Mouse (Mus musculus): ENCODE data around the gene Aplp1. TPM values are rescaled to one million over a fixed set of nuclear protein-coding genes. Genes with fewer than 3 reads are reported as not detected.

The Aplp1 gene
- polyA plus RNA-seq, 1 experiment from 2014 or later = 13.4 TPM

DNA sequence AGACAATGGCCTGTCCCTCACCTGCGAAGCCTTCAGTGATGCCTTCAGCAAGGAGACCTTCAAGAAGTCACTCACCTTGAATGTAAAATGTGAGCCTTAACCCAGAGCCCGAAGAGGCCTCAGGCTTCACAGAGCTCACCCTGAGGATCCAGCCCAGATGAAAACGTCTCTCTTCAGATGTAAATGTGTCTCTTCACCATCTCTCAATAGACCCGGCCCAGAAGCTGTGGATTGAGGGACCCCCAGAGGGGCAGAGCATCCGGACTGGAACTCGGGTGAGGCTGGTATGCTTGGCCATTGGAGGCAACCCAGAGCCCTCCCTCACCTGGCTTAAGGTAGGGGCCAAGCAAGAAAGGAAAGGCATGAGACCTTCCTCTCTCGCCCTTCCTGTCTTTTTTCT, 18.2 kb upstream of the Aplp1 start:
- H3K4me3 ChIP-seq = no peak overlapping the region
- H3K9me3 ChIP-seq (replicated peaks) = no peaks in the 10 kb centered on the region
- peaks cover 13% of the 10 kb centered on the region for H3K4me1 ChIP-seq
- no peak overlapping the region for H3K27ac ChIP-seq
- H3K36me3 ChIP-seq = no peaks in the 10 kb centered on the region
- peaks cover 100% of the 10 kb centered on the region for H3K27me3 ChIP-seq (ENCODE audit: low read depth, poor library complexity, severe bottlenecking)
- no peak for DNase-seq (ENCODE audit: low spot score)
- 27% methylated on average over 7 of the region's 7 CpGs for WGBS

DNA sequence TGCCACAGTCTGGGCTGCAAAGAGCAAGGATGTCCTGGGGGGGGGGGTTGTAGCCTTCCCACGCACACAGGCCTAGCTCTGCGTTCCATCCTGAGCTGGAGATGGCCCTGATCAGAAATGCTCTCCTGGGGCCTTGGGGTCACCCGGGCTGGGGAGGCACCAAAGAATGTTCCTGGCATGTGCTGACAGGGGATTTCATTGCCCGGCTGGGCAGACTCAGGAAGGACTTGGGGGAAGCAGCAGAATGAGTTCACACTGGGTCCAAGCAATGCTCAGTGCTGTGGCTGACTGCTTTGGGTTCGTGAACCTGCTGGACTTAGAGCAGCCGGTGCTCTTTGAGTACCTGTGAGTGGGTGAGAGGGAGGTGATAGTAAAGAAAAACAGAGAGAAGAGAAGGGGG, 14.1 kb upstream of the Aplp1 start:
- no peak overlapping the region for H3K27ac ChIP-seq
- H3K4me3 ChIP-seq = no peak overlapping the region
- DNase-seq (ENCODE audit: low spot score) = no peak
- peaks cover 100% of the 10 kb centered on the region for H3K27me3 ChIP-seq (ENCODE audit: low read depth, poor library complexity, severe bottlenecking)
- H3K9me3 ChIP-seq (replicated peaks) = no peaks in the 10 kb centered on the region
- H3K36me3 ChIP-seq = no peaks in the 10 kb centered on the region
- WGBS = 43% methylated on average over 6 of the region's 6 CpGs
- peaks cover 13% of the 10 kb centered on the region for H3K4me1 ChIP-seq

DNA sequence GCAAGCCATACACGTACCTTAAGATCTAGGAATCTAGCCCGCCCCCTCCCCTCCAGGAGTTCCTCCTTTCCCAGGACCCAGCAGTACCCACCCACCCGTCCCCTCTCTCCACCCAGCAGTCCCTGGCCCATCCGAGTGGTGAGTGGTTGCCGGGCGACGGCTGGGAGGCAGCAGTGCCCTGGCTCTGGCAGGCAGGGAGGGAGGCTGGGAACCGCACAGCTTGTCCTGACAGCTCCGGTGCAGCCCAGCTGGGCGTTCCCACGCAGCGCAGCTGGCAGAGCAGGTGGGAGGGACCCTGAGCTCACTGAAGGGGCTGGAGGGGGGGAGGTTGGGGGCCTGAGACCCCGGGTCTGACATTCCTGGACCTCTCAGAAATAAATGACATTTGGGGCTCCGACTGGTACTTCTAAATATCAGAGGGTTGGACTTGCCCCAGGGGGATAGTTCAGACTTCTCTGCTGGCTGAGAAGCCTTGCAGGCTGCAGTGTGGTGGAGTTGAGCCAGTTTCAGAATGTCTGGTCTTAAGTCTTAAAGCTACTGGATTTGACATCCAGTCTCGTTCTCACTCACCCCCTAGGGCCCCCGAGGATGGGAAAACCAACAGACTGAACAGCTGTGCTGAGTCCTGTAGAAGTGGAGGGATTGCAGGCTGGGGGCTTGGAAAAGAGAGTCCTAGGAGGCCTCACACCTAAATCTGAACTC, 12.4 kb upstream of the Aplp1 start, which contains the start of the genes Kirrel2 and Nphs1:
Gene Kirrel2 (minus strand): TSS at position 62 of the 702 bp plus-strand sequence.
Gene Nphs1 (plus strand): TSS at position 687 of the 702 bp plus-strand sequence.
- Histone ChIP-seq H3K36me3 (no peaks in the 10 kb centered on the region), H3K27me3 (ENCODE audit: low read depth, poor library complexity, severe bottlenecking) (peaks cover 100% of the 10 kb centered on the region), H3K4me1 (peaks cover 21% of the 10 kb centered on the region), H3K27ac (no peak within 1 kb of the TSS), H3K9me3 (replicated peaks) (no peaks in the 10 kb centered on the region), H3K4me3 (no peak within 1 kb of the TSS; the same call in 1 of the 2 replicates)
- 4% methylated on average over 16 of the region's 16 CpGs for WGBS
- DNase-seq (ENCODE audit: low spot score) = no peak

DNA sequence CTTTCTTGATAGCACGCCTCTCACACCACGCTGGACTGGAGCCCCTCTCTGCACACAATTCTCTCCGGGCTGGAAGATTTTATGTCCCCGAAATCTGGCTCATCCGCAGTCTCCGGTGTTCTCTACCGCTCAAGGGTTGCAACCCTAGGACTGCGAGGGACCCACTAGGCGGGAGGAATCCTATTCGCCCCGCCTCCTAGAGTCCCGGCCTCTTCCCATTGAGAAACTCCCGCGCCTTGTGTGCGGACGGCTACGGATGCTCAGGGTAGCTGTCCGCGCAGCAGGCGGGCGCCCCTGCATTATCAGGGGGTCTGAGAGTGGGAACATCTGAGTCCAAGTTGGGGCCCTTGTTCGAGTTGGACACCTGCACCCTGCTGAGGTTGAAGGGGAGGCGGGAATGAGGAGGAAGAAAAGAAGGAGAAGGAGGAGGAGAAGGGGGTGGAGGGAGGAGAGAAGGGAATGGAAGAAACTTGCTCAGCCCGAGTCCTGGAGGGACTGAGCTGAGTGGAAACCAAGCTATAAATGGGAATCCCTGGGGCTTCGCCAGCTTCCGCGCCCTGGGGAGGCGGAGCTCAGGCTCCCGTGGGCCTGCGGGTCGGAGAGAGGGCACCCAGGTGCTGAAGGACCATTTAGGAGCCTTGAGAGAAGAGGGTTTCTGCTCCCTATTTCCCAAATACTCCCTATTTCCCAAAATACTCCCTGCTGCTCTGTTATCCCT, 11.7 kb upstream of the Aplp1 start:
- H3K4me1 ChIP-seq = peaks cover 21% of the 10 kb centered on the region
- peaks cover 100% of the 10 kb centered on the region for H3K27me3 ChIP-seq (ENCODE audit: low read depth, poor library complexity, severe bottlenecking)
- no peak overlapping the region for H3K27ac ChIP-seq
- no peaks in the 10 kb centered on the region for H3K36me3 ChIP-seq
- under 1% methylated on average over 31 of the region's 31 CpGs for WGBS
- H3K4me3 ChIP-seq = no peak overlapping the region; the same call in 1 of the 2 replicates
- no peaks in the 10 kb centered on the region for H3K9me3 ChIP-seq (replicated peaks)
- no peak for DNase-seq (ENCODE audit: low spot score)

GRCm38 (mm10) chr7:30456487-30456886, 11.2 kb upstream of the Aplp1 start:
- H3K9me3 ChIP-seq (replicated peaks) = no peaks in the 10 kb centered on the region
- H3K27ac ChIP-seq = no peak overlapping the region
- DNase-seq (ENCODE audit: low spot score) = no peak
- no peaks in the 10 kb centered on the region for H3K36me3 ChIP-seq
- peaks cover 100% of the 10 kb centered on the region for H3K27me3 ChIP-seq (ENCODE audit: low read depth, poor library complexity, severe bottlenecking)
- H3K4me3 ChIP-seq = no peak overlapping the region
- 0% methylated on average over 9 of the region's 9 CpGs for WGBS
- H3K4me1 ChIP-seq = peaks cover 21% of the 10 kb centered on the region

- Histone ChIP-seq H3K27me3 (ENCODE audit: low read depth, poor library complexity, severe bottlenecking) (peaks cover 99% of the 10 kb centered on the region), H3K36me3 (no peaks in the 10 kb centered on the region), H3K27ac (no peak overlapping the region), H3K4me3 (no peak overlapping the region), H3K4me1 (peaks cover 21% of the 10 kb centered on the region), H3K9me3 (replicated peaks) (no peaks in the 10 kb centered on the region)
- DNase-seq (ENCODE audit: low spot score) = no peak
- 9% methylated on average over 6 of the region's 6 CpGs for WGBS
Observed at GRCm38 (mm10) chr7:30454259-30454658, 8.9 kb upstream of the Aplp1 start.

DNA sequence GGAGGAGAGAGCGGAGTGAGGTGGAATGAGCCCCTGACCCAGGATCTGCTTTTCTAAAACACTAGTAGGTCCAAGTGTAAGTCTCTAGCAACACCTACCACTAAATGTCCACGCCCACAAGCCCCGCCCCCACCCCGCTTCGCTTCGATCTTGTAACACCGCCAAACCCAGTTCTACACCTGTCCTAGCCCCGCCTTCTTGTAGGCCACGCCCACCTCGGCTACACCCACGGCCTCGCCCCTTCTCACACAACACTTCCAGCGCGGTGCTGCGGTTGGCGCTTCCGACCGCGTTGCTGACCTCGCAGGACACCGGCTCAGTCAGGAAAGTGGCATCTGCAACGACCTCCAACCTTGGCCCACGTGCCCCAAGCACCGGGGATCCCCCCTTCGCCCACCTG, 8.4 kb upstream of the Aplp1 start:
- no peak for DNase-seq (ENCODE audit: low spot score)
- H3K4me3 ChIP-seq = no peak overlapping the region

GRCm38 (mm10) chr7:30453327-30453726, 8.0 kb upstream of the Aplp1 start:
- Histone ChIP-seq H3K4me1 (peaks cover 21% of the 10 kb centered on the region), H3K27me3 (ENCODE audit: low read depth, poor library complexity, severe bottlenecking) (peaks cover 97% of the 10 kb centered on the region), H3K4me3 (no peak overlapping the region), H3K36me3 (no peaks in the 10 kb centered on the region), H3K27ac (no peak overlapping the region), H3K9me3 (replicated peaks) (no peaks in the 10 kb centered on the region)
- WGBS = 20% methylated on average over 25 of the region's 25 CpGs
- DNase-seq (ENCODE audit: low spot score) = no peak

More for the DNA sequence above, 8.4 kb upstream of the Aplp1 start:
- Histone ChIP-seq H3K27ac (no peak overlapping the region), H3K27me3 (ENCODE audit: low read depth, poor library complexity, severe bottlenecking) (peaks cover 97% of the 10 kb centered on the region), H3K9me3 (replicated peaks) (no peaks in the 10 kb centered on the region), H3K4me1 (peaks cover 21% of the 10 kb centered on the region), H3K36me3 (no peaks in the 10 kb centered on the region)
- 2% methylated on average over 25 of the region's 25 CpGs for WGBS

DNA sequence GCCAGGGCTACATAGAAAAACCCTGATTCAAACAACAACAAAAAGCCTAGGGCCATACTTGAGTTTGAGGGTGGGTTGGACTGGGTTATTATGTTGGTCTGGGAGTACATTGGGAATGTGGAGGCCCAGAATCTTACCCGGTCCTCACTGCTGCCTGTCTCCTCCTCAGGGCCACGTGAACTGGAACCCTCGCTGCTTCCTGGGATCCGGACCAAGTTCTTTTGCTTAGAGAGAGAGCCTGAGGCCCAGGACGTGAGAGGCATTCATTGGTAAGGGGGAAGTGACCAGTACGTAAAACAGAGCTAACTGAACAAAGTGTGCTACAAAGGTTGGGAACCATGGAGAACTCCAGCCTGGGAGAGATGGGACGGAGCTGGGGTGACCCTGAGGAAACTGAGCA, 4.9 kb upstream of the Aplp1 start:
- no peaks in the 10 kb centered on the region for H3K36me3 ChIP-seq
- H3K4me3 ChIP-seq = no peak overlapping the region
- DNase-seq (ENCODE audit: low spot score) = no peak
- no peaks in the 10 kb centered on the region for H3K9me3 ChIP-seq (replicated peaks)
- WGBS = 74% methylated on average over 7 of the region's 7 CpGs
- peaks cover 93% of the 10 kb centered on the region for H3K27me3 ChIP-seq (ENCODE audit: low read depth, poor library complexity, severe bottlenecking)
- H3K27ac ChIP-seq = no peak overlapping the region
- peaks cover 15% of the 10 kb centered on the region for H3K4me1 ChIP-seq

GRCm38 (mm10) chr7:30444154-30444970, 973 bp downstream of the Aplp1 start:
- no peak overlapping the region for H3K27ac ChIP-seq
- peak overlapping the region; percentile 77 for H3K4me3 ChIP-seq
- DNase-seq (ENCODE audit: low spot score) = no peak
- peaks cover 93% of the 10 kb centered on the region for H3K27me3 ChIP-seq (ENCODE audit: low read depth, poor library complexity, severe bottlenecking)
- 1% methylated on average over 38 of the region's 38 CpGs for WGBS
- H3K4me1 ChIP-seq = peaks cover 20% of the 10 kb centered on the region
- no peaks in the 10 kb centered on the region for H3K36me3 ChIP-seq
- H3K9me3 ChIP-seq (replicated peaks) = no peaks in the 10 kb centered on the region

GRCm38 (mm10) chr7:30443696-30444095, 1.6 kb downstream of the Aplp1 start:
- H3K27me3 ChIP-seq (ENCODE audit: low read depth, poor library complexity, severe bottlenecking) = peaks cover 96% of the 10 kb centered on the region
- WGBS = 23% methylated on average over 9 of the region's 9 CpGs

GRCm38 (mm10) chr7:30440697-30441096, 4.6 kb downstream of the Aplp1 start:
- H3K36me3 ChIP-seq = no peaks in the 10 kb centered on the region

More at GRCm38 (mm10) chr7:30443696-30444095, 1.6 kb downstream of the Aplp1 start:
- H3K4me1 ChIP-seq = peaks cover 20% of the 10 kb centered on the region
- DNase-seq (ENCODE audit: low spot score) = no peak
- no peak overlapping the region for H3K27ac ChIP-seq
- no peaks in the 10 kb centered on the region for H3K9me3 ChIP-seq (replicated peaks)
- no peak overlapping the region; the same call in 1 of the 2 replicates for H3K4me3 ChIP-seq
- H3K36me3 ChIP-seq = no peaks in the 10 kb centered on the region

More at GRCm38 (mm10) chr7:30440697-30441096, 4.6 kb downstream of the Aplp1 start:
- H3K9me3 ChIP-seq (replicated peaks) = no peaks in the 10 kb centered on the region
- H3K27ac ChIP-seq = no peak overlapping the region
- H3K27me3 ChIP-seq (ENCODE audit: low read depth, poor library complexity, severe bottlenecking) = peaks cover 94% of the 10 kb centered on the region
- no peak overlapping the region for H3K4me3 ChIP-seq
- peak; percentile 61 for DNase-seq (ENCODE audit: low spot score)
- peaks cover 18% of the 10 kb centered on the region for H3K4me1 ChIP-seq
- WGBS = 19% methylated on average over 4 of the region's 5 CpGs

Measured in limb, embryonic 10.5 days (tissue).